9 mouse cellular contexts compared by ENCODE assay signal in genomic region chr3:95650276-95651032, GRCm38 (mm10). TPM values are rescaled to one million over a fixed set of nuclear protein-coding genes. Genes with fewer than 3 reads are reported as not detected.
DNase-seq lines count a peak whose midpoint lies in the region; ATAC-seq and TF ChIP-seq lines count a peak whose summit lies in the region.
"Had no signal": no experiment of that assay in that cellular context is flagged by ENCODE, and none has a peak within 500 bp of the region (broad histone marks: within the 10 kb centered on the region; RNA-seq: fewer than 3 reads in every experiment).

No protein-coding gene starts in this region.

- peaks cover 21% of the 10 kb centered on the region for H3K4me1 ChIP-seq in hindbrain, embryonic 10.5 days (replicated peaks)
- no peaks in the 10 kb centered on the region for H3K4me1 ChIP-seq in hindbrain, embryonic 16.5 days (ENCODE audit: control insufficient read depth, insufficient read depth, low read depth, low read length)
- peaks cover 34% of the 10 kb centered on the region for H3K4me1 ChIP-seq in heart, embryonic 13.5 days
- H3K4me1 ChIP-seq in lung, adult 2 months (ENCODE audit: control insufficient read depth, insufficient read depth, low read length): peaks cover 21% of the 10 kb centered on the region

- H3K4me3 ChIP-seq in hindbrain, embryonic 10.5 days: no peak overlapping the region
- no peak overlapping the region for H3K4me3 ChIP-seq in hindbrain, embryonic 16.5 days (ENCODE audit: low read length)
- no peak overlapping the region for H3K4me3 ChIP-seq in heart, embryonic 13.5 days
- H3K4me3 ChIP-seq in lung, adult 2 months (replicated peaks; ENCODE audit: extremely low read depth, low read depth, low read length): no peak overlapping the region
- H3K4me3 ChIP-seq: neural tube, embryonic 13.5 days had no signal

- 77% methylated on average over 6 of the region's 6 CpGs for WGBS in hindbrain, embryonic 10.5 days
- 71% methylated on average over 6 of the region's 6 CpGs for whole genome bisulfite sequencing in hindbrain, embryonic 16.5 days
- WGBS in heart, embryonic 13.5 days: 61% methylated on average over 6 of the region's 6 CpGs
- WGBS in lung, adult 2 months: 24% methylated on average over 6 of the region's 6 CpGs

- TF ChIP-seq CTCF in lung, adult 2 months (IDR thresholded peaks at IDR 0.05; ENCODE audit: insufficient read depth, low read length): no peak

- no peaks in the 10 kb centered on the region for H3K36me3 ChIP-seq in hindbrain, embryonic 10.5 days
- no peaks in the 10 kb centered on the region for H3K36me3 ChIP-seq in hindbrain, embryonic 16.5 days (ENCODE audit: control insufficient read depth, insufficient read depth, low read length)
- no peaks in the 10 kb centered on the region; the same call in 1 of the 2 replicates for H3K36me3 ChIP-seq in heart, embryonic 13.5 days
- H3K36me3 ChIP-seq: neural tube, embryonic 13.5 days had no signal

- TF ChIP-seq POLR2A in lung, adult 2 months (IDR thresholded peaks at IDR 0.05; ENCODE audit: borderline replicate concordance, extremely low read depth, low read depth, low read length): peak; percentile 25; the same call in 1 of the 2 replicates

- H3K27ac ChIP-seq in hindbrain, embryonic 10.5 days: peak overlapping the region; percentile 29; the same call in 1 of the 2 replicates
- no peak overlapping the region for H3K27ac ChIP-seq in hindbrain, embryonic 16.5 days (ENCODE audit: low read depth, low read length)
- peak overlapping the region; percentile 87 for H3K27ac ChIP-seq in heart, embryonic 13.5 days (replicated peaks)
- H3K27ac ChIP-seq: neural tube, embryonic 13.5 days had no signal

- ATAC-seq in hindbrain, embryonic 16.5 days: no peak
- ATAC-seq in heart, embryonic 13.5 days (ENCODE audit: extremely low read depth, insufficient number of reproducible peaks, low FRiP score, low TSS enrichment): no peak

- no peak for DNase-seq in hindbrain, embryonic 10.5 days (ENCODE audit: low spot score)
- peak; percentile 92 for DNase-seq in Muller cell, postnatal 12 days (ENCODE audit: inconsistent ontology term)
- peak; percentile 54 for DNase-seq in lung, adult 2 months
- no peak for DNase-seq in yolk sac, embryonic 10.5 days (ENCODE audit: low spot score)
- no peak for DNase-seq in right cerebral cortex, postnatal 4 days
- no peak for DNase-seq in embryo, embryonic 11 days

- no peaks in the 10 kb centered on the region for H3K9me3 ChIP-seq in hindbrain, embryonic 10.5 days
- no peaks in the 10 kb centered on the region for H3K9me3 ChIP-seq in hindbrain, embryonic 16.5 days (ENCODE audit: control insufficient read depth, low read length)
- H3K9me3 ChIP-seq in heart, embryonic 13.5 days: no peaks in the 10 kb centered on the region
- H3K9me3 ChIP-seq: neural tube, embryonic 13.5 days had no signal

- H3K4me2 ChIP-seq in hindbrain, embryonic 16.5 days (ENCODE audit: low read length): no peak overlapping the region
- no peak overlapping the region for H3K4me2 ChIP-seq in heart, embryonic 13.5 days
- H3K4me2 ChIP-seq: neural tube, embryonic 13.5 days had no signal

- H3K9ac ChIP-seq in hindbrain, embryonic 16.5 days (ENCODE audit: low read depth, low read length): no peak overlapping the region
- peak overlapping the region; percentile 29; the same call in 1 of the 2 replicates for H3K9ac ChIP-seq in heart, embryonic 13.5 days
- H3K9ac ChIP-seq: neural tube, embryonic 13.5 days had no signal

- H3K27me3 ChIP-seq in hindbrain, embryonic 10.5 days (ENCODE audit: insufficient read depth, poor library complexity, severe bottlenecking): no peaks in the 10 kb centered on the region
- H3K27me3 ChIP-seq in hindbrain, embryonic 16.5 days (replicated peaks; ENCODE audit: control insufficient read depth, insufficient read depth, low read length): no peaks in the 10 kb centered on the region
- no peaks in the 10 kb centered on the region for H3K27me3 ChIP-seq in heart, embryonic 13.5 days (replicated peaks)
- H3K27me3 ChIP-seq: neural tube, embryonic 13.5 days had no signal

RNA-seq across cellular contexts. Expression of gene Mcl1, which starts 8.1 kb away (rescaled TPM):
- polyA plus RNA-seq in hindbrain, embryonic 10.5 days (2016; fragmentation: Nextera tagmentation; extraction: Ambion mirVana): 47.2 and 53.4 TPM in 2 replicates
- 20.2 and 39.4 TPM in 2 replicates for polyA plus RNA-seq in hindbrain, embryonic 16.5 days (2015; fragmentation: Nextera tagmentation; extraction: Ambion mirVana)
- polyA plus RNA-seq in heart, embryonic 13.5 days (2015; fragmentation: Nextera tagmentation; extraction: Ambion mirVana): 36.0 and 36.2 TPM in 2 replicates
- polyA plus RNA-seq in lung, adult 2 months (2012; rRNA removed): 89.2 and 178 TPM in 2 replicates

RNA-seq across cellular contexts. Expression of gene Ensa, which starts 25.7 kb away (rescaled TPM):
- 84.8 and 89.9 TPM in 2 replicates for polyA plus RNA-seq in hindbrain, embryonic 10.5 days (2016; fragmentation: Nextera tagmentation; extraction: Ambion mirVana)
- polyA plus RNA-seq in hindbrain, embryonic 16.5 days (2015; fragmentation: Nextera tagmentation; extraction: Ambion mirVana): 109 and 118 TPM in 2 replicates
- polyA plus RNA-seq in heart, embryonic 13.5 days (2015; fragmentation: Nextera tagmentation; extraction: Ambion mirVana): 46.5 and 53.1 TPM in 2 replicates
- 9.3 and 15.7 TPM in 2 replicates for polyA plus RNA-seq in lung, adult 2 months (2012; rRNA removed)

RNA-seq across cellular contexts. Expression of gene Adamtsl4, which starts 37.3 kb away (rescaled TPM):
- 0.73 and 0.86 TPM in 2 replicates for polyA plus RNA-seq in hindbrain, embryonic 10.5 days (2016; fragmentation: Nextera tagmentation; extraction: Ambion mirVana)
- 1.4 and 2.4 TPM in 2 replicates for polyA plus RNA-seq in hindbrain, embryonic 16.5 days (2015; fragmentation: Nextera tagmentation; extraction: Ambion mirVana)
- polyA plus RNA-seq in heart, embryonic 13.5 days (2015; fragmentation: Nextera tagmentation; extraction: Ambion mirVana): 4.8 and 7.3 TPM in 2 replicates
- 51.3 and 52.3 TPM in 2 replicates for polyA plus RNA-seq in lung, adult 2 months (2012; rRNA removed)

Comparison
In these comparisons a context has a peak if more than half of its experiments do, and no peak if none do; other contexts are left out.
1. DNase-seq: peak in Muller cell, postnatal 12 days (single experiment) and lung, adult 2 months (single experiment); none in hindbrain, embryonic 10.5 days (single experiment), yolk sac, embryonic 10.5 days (single experiment), right cerebral cortex, postnatal 4 days (single experiment) and embryo, embryonic 11 days (single experiment).